Mouse (Mus musculus) neural tube, embryonic 11.5 days (tissue): Measurements from ENCODE around the gene Ppp1r32. TPM values are rescaled to one million over a fixed set of nuclear protein-coding genes. Genes with fewer than 3 reads are reported as not detected.

Experiments used
- ATAC-seq: fragments of 200-750 bp; cut with Nextera tagmentation; 2 replicates; pipeline ENCODE4 v1.8.0; 2017; ENCODE audit warnings: moderate number of reproducible peaks, mild to moderate bottlenecking, moderate TSS enrichment, moderate library complexity; ENCODE audit not compliant: insufficient read depth, low FRiP score, low TSS enrichment
- DNase-seq: peaks from one replicate; pipeline ENCODE4 v3.0.0-alpha.2; 2015; ENCODE audit warnings: low spot score
- H3K27ac ChIP-seq: fragments of 300-500 bp; sonication (generic); 2 replicates; pipeline ENCODE4 v1.5.1; 2014; ENCODE audit warnings: low read depth, mild to moderate bottlenecking, low read length
- H3K27me3 ChIP-seq: fragments of 300-500 bp; sonication (generic); 2 replicates; pipeline ENCODE4 v1.6.1; 2014; ENCODE audit warnings: mild to moderate bottlenecking, low read length, mixed read lengths; ENCODE audit not compliant: control insufficient read depth, insufficient read depth
- H3K36me3 ChIP-seq: fragments of 300-500 bp; sonication (generic); 2 replicates; pipeline ENCODE4 v1.6.1; 2014; ENCODE audit warnings: mild to moderate bottlenecking, low read length, moderate library complexity, mixed read lengths; ENCODE audit not compliant: control insufficient read depth, insufficient read depth
- H3K4me1 ChIP-seq: fragments of 300-500 bp; sonication (generic); 2 replicates; pipeline ENCODE4 v1.6.1; 2014; ENCODE audit warnings: low read length, mixed read lengths; ENCODE audit not compliant: control insufficient read depth, insufficient read depth
- H3K4me2 ChIP-seq: fragments of 300-500 bp; sonication (generic); 2 replicates; pipeline ENCODE4 v1.6.1; 2014; ENCODE audit warnings: low read depth, mild to moderate bottlenecking, moderate library complexity
- H3K4me3 ChIP-seq: fragments of 300-500 bp; sonication (generic); 2 replicates; pipeline ENCODE4 v1.5.1; 2014; ENCODE audit warnings: low read depth, low read length
- H3K9ac ChIP-seq: fragments of 300-500 bp; sonication (generic); 2 replicates; pipeline ENCODE4 v1.6.1; 2014; ENCODE audit warnings: mild to moderate bottlenecking, low read length
- H3K9me3 ChIP-seq: fragments of 300-500 bp; sonication (generic); 2 replicates; pipeline ENCODE4 v1.6.1; 2016; ENCODE audit warnings: low read length; ENCODE audit not compliant: control insufficient read depth
- WGBS: fragments of 180-500 bp; shearing (Covaris S2); extraction: QIAGEN DNeasy Blood & Tissue Kit; methylation state at CpG from one replicate; pipeline ENCODE4 v1.1.7; 2014; 5-methylcytosine and 5-hydroxymethylcytosine counted together
- polyA plus RNA-seq: library from polyadenylated mRNA; unstranded; fragments of >200 nt; fragmentation: Nextera tagmentation; extraction: Ambion mirVana; gene quantifications from 2 replicates; pipeline ENCODE4 v1.2.1, GENCODE M21; 2014

Ppp1r32 gene
- polyA plus RNA-seq, 1 experiment from 2014 or later: 0.17 TPM

- H3K27me3 ChIP-seq: no peaks in the 10 kb centered on the region
- WGBS: 76% methylated on average over 3 of the region's 3 CpGs
- H3K27ac ChIP-seq: no peak overlapping the region
- H3K36me3 ChIP-seq: no peaks in the 10 kb centered on the region
- H3K4me1 ChIP-seq: no peaks in the 10 kb centered on the region
- H3K9me3 ChIP-seq: no peaks in the 10 kb centered on the region
- no peak overlapping the region for H3K4me2 ChIP-seq
- no peak overlapping the region for H3K4me3 ChIP-seq
- no peak for DNase-seq
- no peak for ATAC-seq
- no peak overlapping the region for H3K9ac ChIP-seq
Observed at GRCm38 (mm10) chr19:10472958-10473357, 9.8 kb downstream of the Ppp1r32 start.

- no peaks in the 10 kb centered on the region for H3K36me3 ChIP-seq
- no peaks in the 10 kb centered on the region for H3K9me3 ChIP-seq
- H3K4me1 ChIP-seq: no peaks in the 10 kb centered on the region
- H3K27ac ChIP-seq: no peak overlapping the region
- H3K4me2 ChIP-seq: no peak overlapping the region
- H3K27me3 ChIP-seq: no peaks in the 10 kb centered on the region
- no peak overlapping the region for H3K4me3 ChIP-seq
- no peak overlapping the region for H3K9ac ChIP-seq
- WGBS: 51% methylated on average over 8 of the region's 8 CpGs
- DNase-seq (no peak), ATAC-seq (no peak)
Observed at GRCm38 (mm10) chr19:10469171-10469658, 13.5 kb downstream of the Ppp1r32 start.

- no peak overlapping the region for H3K9ac ChIP-seq
- DNase-seq (no peak), ATAC-seq (no peak)
- H3K4me2 ChIP-seq: no peak overlapping the region
- peaks cover 13% of the 10 kb centered on the region for H3K27me3 ChIP-seq
- H3K27ac ChIP-seq: no peak overlapping the region
- H3K4me3 ChIP-seq: no peak overlapping the region
- H3K36me3 ChIP-seq: no peaks in the 10 kb centered on the region
- H3K4me1 ChIP-seq: 0 out of 2 replicates have a peak, but pooled peaks cover 2% of the 10 kb centered on the region
- WGBS: 14% methylated on average over 4 of the region's 4 CpGs
- H3K9me3 ChIP-seq: no peaks in the 10 kb centered on the region
Observed at GRCm38 (mm10) chr19:10464427-10464826, 18.3 kb downstream of the Ppp1r32 start.

GRCm38 (mm10) chr19:10461584-10461983, 21.1 kb downstream of the Ppp1r32 start:
- Histone ChIP-seq H3K27ac (no peak overlapping the region), H3K4me2 (no peak overlapping the region), H3K36me3 (no peaks in the 10 kb centered on the region), H3K27me3 (peaks cover 38% of the 10 kb centered on the region), H3K9me3 (no peaks in the 10 kb centered on the region), H3K9ac (no peak overlapping the region), H3K4me3 (no peak overlapping the region), H3K4me1 (0 out of 2 replicates have a peak, but pooled peaks cover 3% of the 10 kb centered on the region)
- DNase-seq: no peak
- ATAC-seq: no peak
- WGBS: 49% methylated on average over 7 of the region's 7 CpGs

GRCm38 (mm10) chr19:10459907-10460306, 22.8 kb downstream of the Ppp1r32 start:
- 43% methylated on average over 11 of the region's 11 CpGs for WGBS
- H3K4me1 ChIP-seq: 0 out of 2 replicates have a peak, but pooled peaks cover 8% of the 10 kb centered on the region
- ATAC-seq: no peak

GRCm38 (mm10) chr19:10458096-10458495, 24.6 kb downstream of the Ppp1r32 start:
- no peak overlapping the region for H3K4me3 ChIP-seq

More at GRCm38 (mm10) chr19:10459907-10460306, 22.8 kb downstream of the Ppp1r32 start:
- H3K27me3 ChIP-seq: peaks cover 54% of the 10 kb centered on the region
- no peak overlapping the region for H3K4me3 ChIP-seq
- no peaks in the 10 kb centered on the region for H3K36me3 ChIP-seq
- no peak overlapping the region for H3K27ac ChIP-seq
- H3K4me2 ChIP-seq: no peak overlapping the region
- H3K9ac ChIP-seq: no peak overlapping the region
- no peaks in the 10 kb centered on the region for H3K9me3 ChIP-seq
- DNase-seq: no peak

GRCm38 (mm10) chr19:10457484-10457800, 25.3 kb downstream of the Ppp1r32 start:
- 0 out of 2 replicates have a peak, but pooled peaks cover 8% of the 10 kb centered on the region for H3K4me1 ChIP-seq
- ATAC-seq (peak; percentile 96), DNase-seq (peak; percentile 94)
- H3K27ac ChIP-seq: no peak overlapping the region
- H3K4me2 ChIP-seq: peak overlapping the region; percentile 94
- no peaks in the 10 kb centered on the region for H3K9me3 ChIP-seq
- peaks cover 55% of the 10 kb centered on the region for H3K27me3 ChIP-seq
- H3K4me3 ChIP-seq: peak overlapping the region; percentile 51
- peak overlapping the region; percentile 31 for H3K9ac ChIP-seq
- no peaks in the 10 kb centered on the region for H3K36me3 ChIP-seq
- under 1% methylated on average over 27 of the region's 34 CpGs for WGBS

More at GRCm38 (mm10) chr19:10458096-10458495, 24.6 kb downstream of the Ppp1r32 start:
- Histone ChIP-seq H3K9me3 (no peaks in the 10 kb centered on the region), H3K9ac (no peak overlapping the region), H3K27ac (no peak overlapping the region), H3K36me3 (no peaks in the 10 kb centered on the region), H3K27me3 (peaks cover 55% of the 10 kb centered on the region), H3K4me1 (0 out of 2 replicates have a peak, but pooled peaks cover 8% of the 10 kb centered on the region), H3K4me2 (peak overlapping the region; percentile 94)
- 0 out of 2 replicates have a peak, but pooled peaks have one; percentile 0 for ATAC-seq
- DNase-seq: no peak
- WGBS: 32% methylated on average over 8 of the region's 8 CpGs

- H3K4me1 ChIP-seq: 0 out of 2 replicates have a peak, but pooled peaks cover 8% of the 10 kb centered on the region
- WGBS: under 1% methylated on average over 85 of the region's 96 CpGs
- peaks cover 52% of the 10 kb centered on the region for H3K27me3 ChIP-seq
- H3K4me3 ChIP-seq: peak within 1 kb of the TSS; percentile 51
- H3K9me3 ChIP-seq: no peaks in the 10 kb centered on the region
- ATAC-seq: peak; percentile 75
- H3K36me3 ChIP-seq: no peaks in the 10 kb centered on the region
- peak within 1 kb of the TSS; percentile 94 for H3K4me2 ChIP-seq
- peak; percentile 88 for DNase-seq
- peak within 1 kb of the TSS; percentile 31 for H3K9ac ChIP-seq
- no peak within 1 kb of the TSS for H3K27ac ChIP-seq
Observed at GRCm38 (mm10) chr19:10456752-10457483, 25.8 kb downstream of the Ppp1r32 start, which contains the start of gene Lrrc10b. Gene Lrrc10b, minus strand, starts transcription at chr19:10457473.

- H3K9me3 ChIP-seq: no peaks in the 10 kb centered on the region
- H3K4me1 ChIP-seq: 0 out of 2 replicates have a peak, but pooled peaks cover 8% of the 10 kb centered on the region
- DNase-seq: no peak
- H3K27ac ChIP-seq: no peak overlapping the region
- no peak overlapping the region for H3K4me2 ChIP-seq
- H3K4me3 ChIP-seq: no peak overlapping the region
- no peak for ATAC-seq
- 68% methylated on average over 3 of the region's 3 CpGs for WGBS
- no peaks in the 10 kb centered on the region for H3K36me3 ChIP-seq
- H3K27me3 ChIP-seq: peaks cover 50% of the 10 kb centered on the region
- H3K9ac ChIP-seq: no peak overlapping the region
Observed at GRCm38 (mm10) chr19:10455437-10455806, 27.3 kb downstream of the Ppp1r32 start.
